ENCODE assay signal across 21 mouse cellular contexts in genomic region chr10:69874806-69875205, GRCm38 (mm10).
DNase-seq lines count a peak whose midpoint lies in the region; ATAC-seq and TF ChIP-seq lines count a peak whose summit lies in the region.
"Had no signal": no experiment of that assay in that cellular context is flagged by ENCODE, and none has a peak within 500 bp of the region (broad histone marks: within the 10 kb centered on the region; RNA-seq: fewer than 3 reads in every experiment).

No protein-coding gene starts in this region.

- DNase-seq in frontal cortex, postnatal 25 days (ENCODE audit: low spot score in 2 of 2): no peak
- DNase-seq in left cerebral cortex, adult 2 months (ENCODE audit: extremely low spot score in 1 of 2, low spot score in 2 of 2): no peak
- no peak for DNase-seq in left cerebral cortex, adult 11 months (ENCODE audit: low spot score)
- DNase-seq in right cerebral cortex, postnatal 14 days: peak; percentile 53
- no peak for DNase-seq in right cerebral cortex, postnatal 4 days
- DNase-seq in testis, postnatal 14 days (ENCODE audit: low spot score): no peak
- DNase-seq: adrenal gland, postnatal 36 days; B cell, adult 2 months; cerebellum, adult 18-20 months; cerebellum, postnatal 36 days; forebrain, postnatal 0 days; kidney, adult 8-10 months; kidney, postnatal 10 days; liver, postnatal 0 days had no signal

- peak; percentile 28; the same call in 1 of the 2 replicates for ATAC-seq in frontal cortex, adult (ENCODE audit: low TSS enrichment)
- ATAC-seq: forebrain, postnatal 0 days; intestine, embryonic 15.5 days; liver, postnatal 0 days; lung, postnatal 0 days; Patski had no signal

- H3K27ac ChIP-seq in left cerebral cortex, adult 2 months: peak overlapping the region; percentile 9; the same call in 1 of the 2 replicates
- H3K27ac ChIP-seq: hindbrain, embryonic 14.5 days; intestine, embryonic 15.5 days; limb, embryonic 12.5 days; macrophage had no signal

- TF ChIP-seq CTCF in left cerebral cortex, adult 2 months (IDR thresholded peaks at IDR 0.05): no peak

- H3K4me3 ChIP-seq in left cerebral cortex, adult 2 months: no peak overlapping the region
- H3K4me3 ChIP-seq: intestine, embryonic 15.5 days; limb, embryonic 12.5 days had no signal

- intact Hi-C loops in left cerebral cortex, adult 2 months (cut with DNase I): loop anchor here (5.0 kb wide), 1 partner anchor 422 kb away; no protein-coding TSS in a partner anchor
